Mouse (Mus musculus): ENCODE data around the gene S100a11. TPM values are rescaled to one million over a fixed set of nuclear protein-coding genes. Genes with fewer than 3 reads are reported as not detected.

Gene S100a11
- polyA plus RNA-seq, 1 experiment from 2014 or later, result 709 TPM

- peak overlapping the region; percentile 67 for H3K9ac ChIP-seq (ENCODE audit: low read length)
- H3K4me2 ChIP-seq (ENCODE audit: low read depth, low read length), result peak overlapping the region; percentile 83
- H3K9me3 ChIP-seq (replicated peaks; ENCODE audit: control insufficient read depth, low read length), result no peaks in the 10 kb centered on the region
- ATAC-seq (replicated peaks; ENCODE audit: extremely low read depth, insufficient read depth, low FRiP score), result peak; percentile 13
- peak overlapping the region; percentile 68 for H3K4me3 ChIP-seq (ENCODE audit: low read length)
- peak overlapping the region; percentile 74 for H3K27ac ChIP-seq (ENCODE audit: low read length)
- H3K27me3 ChIP-seq (ENCODE audit: control insufficient read depth, insufficient read depth, low read length), result no peaks in the 10 kb centered on the region
- no peaks in the 10 kb centered on the region for H3K36me3 ChIP-seq (ENCODE audit: control insufficient read depth, insufficient read depth)
- peaks cover 10% of the 10 kb centered on the region; the same call in 1 of the 2 replicates for H3K4me1 ChIP-seq (ENCODE audit: control insufficient read depth, insufficient read depth, low read length)
- 19% methylated on average over 13 of the region's 13 CpGs for WGBS
These were observed 34.2 kb downstream of the S100a11 start for GRCm38 (mm10) chr3:93554379-93554980.

- H3K27ac ChIP-seq (ENCODE audit: low read length), result peak within 1 kb of the TSS; percentile 83
- 1% methylated on average over 37 of the region's 39 CpGs for WGBS
- H3K4me3 ChIP-seq (ENCODE audit: low read length), result peak within 1 kb of the TSS; percentile 68
- peaks cover 10% of the 10 kb centered on the region; the same call in 1 of the 2 replicates for H3K4me1 ChIP-seq (ENCODE audit: control insufficient read depth, insufficient read depth, low read length)
- peak within 1 kb of the TSS; percentile 83 for H3K4me2 ChIP-seq (ENCODE audit: low read depth, low read length)
- ATAC-seq (replicated peaks; ENCODE audit: extremely low read depth, insufficient read depth, low FRiP score), result peak; percentile 85
- H3K9me3 ChIP-seq (replicated peaks; ENCODE audit: control insufficient read depth, low read length), result no peaks in the 10 kb centered on the region
- H3K36me3 ChIP-seq (ENCODE audit: control insufficient read depth, insufficient read depth), result no peaks in the 10 kb centered on the region
- H3K9ac ChIP-seq (ENCODE audit: low read length), result peak within 1 kb of the TSS; percentile 75
- H3K27me3 ChIP-seq (ENCODE audit: control insufficient read depth, insufficient read depth, low read length), result no peaks in the 10 kb centered on the region
These were observed 34.9 kb downstream of the S100a11 start, which contains the start of gene S100a10 for GRCm38 (mm10) chr3:93554981-93555877. Gene S100a10 (plus strand): TSS chr3:93555080.

- WGBS, result 9% methylated on average over 2 of the region's 2 CpGs
- H3K27ac ChIP-seq (ENCODE audit: low read length), result peak overlapping the region; percentile 83
- peak; percentile 47 for ATAC-seq (replicated peaks; ENCODE audit: extremely low read depth, insufficient read depth, low FRiP score)
These were observed 35.6 kb downstream of the S100a11 start for GRCm38 (mm10) chr3:93555878-93556254.

GRCm38 (mm10) chr3:93556599-93556998, 36.3 kb downstream of the S100a11 start:
- Histone ChIP-seq H3K4me1 (ENCODE audit: control insufficient read depth, insufficient read depth, low read length) (peaks cover 10% of the 10 kb centered on the region; the same call in 1 of the 2 replicates), H3K9me3 (replicated peaks; ENCODE audit: control insufficient read depth, low read length) (no peaks in the 10 kb centered on the region), H3K36me3 (ENCODE audit: control insufficient read depth, insufficient read depth) (peaks cover 4% of the 10 kb centered on the region; the same call in 1 of the 2 replicates), H3K27ac (ENCODE audit: low read length) (peak overlapping the region; percentile 83; the same call in 1 of the 2 replicates), H3K4me2 (ENCODE audit: low read depth, low read length) (peak overlapping the region; percentile 83), H3K4me3 (ENCODE audit: low read length) (peak overlapping the region; percentile 68), H3K9ac (ENCODE audit: low read length) (peak overlapping the region; percentile 75), H3K27me3 (ENCODE audit: control insufficient read depth, insufficient read depth, low read length) (no peaks in the 10 kb centered on the region)
- 36% methylated on average over 1 of the region's 1 CpGs for WGBS
- no peak for ATAC-seq (replicated peaks; ENCODE audit: extremely low read depth, insufficient read depth, low FRiP score)

More at GRCm38 (mm10) chr3:93555878-93556254, 35.6 kb downstream of the S100a11 start:
- Histone ChIP-seq H3K4me3 (ENCODE audit: low read length) (peak overlapping the region; percentile 68), H3K9me3 (replicated peaks; ENCODE audit: control insufficient read depth, low read length) (no peaks in the 10 kb centered on the region), H3K9ac (ENCODE audit: low read length) (peak overlapping the region; percentile 75), H3K4me2 (ENCODE audit: low read depth, low read length) (peak overlapping the region; percentile 83), H3K4me1 (ENCODE audit: control insufficient read depth, insufficient read depth, low read length) (peaks cover 10% of the 10 kb centered on the region; the same call in 1 of the 2 replicates), H3K36me3 (ENCODE audit: control insufficient read depth, insufficient read depth) (peaks cover 1% of the 10 kb centered on the region; the same call in 1 of the 2 replicates), H3K27me3 (ENCODE audit: control insufficient read depth, insufficient read depth, low read length) (no peaks in the 10 kb centered on the region)

GRCm38 (mm10) chr3:93557471-93557870, 37.2 kb downstream of the S100a11 start:
- Histone ChIP-seq H3K9ac (ENCODE audit: low read length) (0 out of 2 replicates have a peak overlapping the region, but pooled peaks have one; percentile 23), H3K27ac (ENCODE audit: low read length) (no peak overlapping the region), H3K4me3 (ENCODE audit: low read length) (peak overlapping the region; percentile 15; the same call in 1 of the 2 replicates), H3K36me3 (ENCODE audit: control insufficient read depth, insufficient read depth) (peaks cover 13% of the 10 kb centered on the region), H3K4me1 (ENCODE audit: control insufficient read depth, insufficient read depth, low read length) (peaks cover 10% of the 10 kb centered on the region; the same call in 1 of the 2 replicates), H3K4me2 (ENCODE audit: low read depth, low read length) (peak overlapping the region; percentile 83), H3K27me3 (ENCODE audit: control insufficient read depth, insufficient read depth, low read length) (no peaks in the 10 kb centered on the region), H3K9me3 (replicated peaks; ENCODE audit: control insufficient read depth, low read length) (no peaks in the 10 kb centered on the region)
- ATAC-seq (replicated peaks; ENCODE audit: extremely low read depth, insufficient read depth, low FRiP score), result no peak
- 57% methylated on average over 4 of the region's 4 CpGs for WGBS

- H3K27me3 ChIP-seq (ENCODE audit: control insufficient read depth, insufficient read depth, low read length), result no peaks in the 10 kb centered on the region
- H3K9me3 ChIP-seq (replicated peaks; ENCODE audit: control insufficient read depth, low read length), result no peaks in the 10 kb centered on the region
- H3K4me3 ChIP-seq (ENCODE audit: low read length), result no peak overlapping the region
- H3K36me3 ChIP-seq (ENCODE audit: control insufficient read depth, insufficient read depth), result peaks cover 31% of the 10 kb centered on the region
- H3K4me2 ChIP-seq (ENCODE audit: low read depth, low read length), result no peak overlapping the region
- 82% methylated on average over 6 of the region's 6 CpGs for WGBS
- peaks cover 5% of the 10 kb centered on the region; the same call in 1 of the 2 replicates for H3K4me1 ChIP-seq (ENCODE audit: control insufficient read depth, insufficient read depth, low read length)
- H3K27ac ChIP-seq (ENCODE audit: low read length), result no peak overlapping the region
- H3K9ac ChIP-seq (ENCODE audit: low read length), result no peak overlapping the region
- no peak for ATAC-seq (replicated peaks; ENCODE audit: extremely low read depth, insufficient read depth, low FRiP score)
These were observed 39.7 kb downstream of the S100a11 start for GRCm38 (mm10) chr3:93559961-93560360.

GRCm38 (mm10) chr3:93562372-93562771, 42.1 kb downstream of the S100a11 start:
- H3K9ac ChIP-seq (ENCODE audit: low read length), result no peak overlapping the region
- H3K4me3 ChIP-seq (ENCODE audit: low read length), result no peak overlapping the region
- H3K9me3 ChIP-seq (replicated peaks; ENCODE audit: control insufficient read depth, low read length), result no peaks in the 10 kb centered on the region
- no peaks in the 10 kb centered on the region for H3K27me3 ChIP-seq (ENCODE audit: control insufficient read depth, insufficient read depth, low read length)
- H3K36me3 ChIP-seq (ENCODE audit: control insufficient read depth, insufficient read depth), result peaks cover 31% of the 10 kb centered on the region
- H3K4me2 ChIP-seq (ENCODE audit: low read depth, low read length), result no peak overlapping the region
- 74% methylated on average over 2 of the region's 2 CpGs for WGBS
- H3K27ac ChIP-seq (ENCODE audit: low read length), result no peak overlapping the region
- 0 out of 2 replicates have a peak, but pooled peaks cover 5% of the 10 kb centered on the region for H3K4me1 ChIP-seq (ENCODE audit: control insufficient read depth, insufficient read depth, low read length)
- no peak for ATAC-seq (replicated peaks; ENCODE audit: extremely low read depth, insufficient read depth, low FRiP score)

- Histone ChIP-seq H3K4me1 (ENCODE audit: control insufficient read depth, insufficient read depth, low read length) (peaks cover 2% of the 10 kb centered on the region; the same call in 1 of the 2 replicates), H3K9me3 (replicated peaks; ENCODE audit: control insufficient read depth, low read length) (no peaks in the 10 kb centered on the region), H3K27ac (ENCODE audit: low read length) (no peak overlapping the region), H3K4me2 (ENCODE audit: low read depth, low read length) (no peak overlapping the region), H3K27me3 (ENCODE audit: control insufficient read depth, insufficient read depth, low read length) (no peaks in the 10 kb centered on the region), H3K36me3 (ENCODE audit: control insufficient read depth, insufficient read depth) (peaks cover 31% of the 10 kb centered on the region), H3K9ac (ENCODE audit: low read length) (no peak overlapping the region), H3K4me3 (ENCODE audit: low read length) (no peak overlapping the region)
- ATAC-seq (replicated peaks; ENCODE audit: extremely low read depth, insufficient read depth, low FRiP score), result no peak
- WGBS, result 93% methylated on average over 4 of the region's 4 CpGs
These were observed 42.9 kb downstream of the S100a11 start for GRCm38 (mm10) chr3:93563216-93563615.

All from heart, embryonic 16.5 days (tissue).